ENCODE assay signal across 20 mouse cellular contexts in genomic region chr4:104275260-104275659, GRCm38 (mm10).
"Had no signal": no experiment of that assay in that cellular context is flagged by ENCODE, and none has a peak within 500 bp of the region (broad histone marks: within the 10 kb centered on the region; RNA-seq: fewer than 3 reads in every experiment).

No protein-coding gene starts in this region.

- H3K27me3 ChIP-seq: limb, embryonic 12.5 days; limb, embryonic 15.5 days; midbrain, embryonic 12.5 days; midbrain, embryonic 15.5 days; neural tube, embryonic 12.5 days; neural tube, embryonic 15.5 days had no signal

- H3K9ac ChIP-seq: limb, embryonic 12.5 days; limb, embryonic 15.5 days; liver, embryonic 14.5 days; liver, postnatal 0 days; lung, embryonic 14.5 days; midbrain, embryonic 12.5 days; midbrain, embryonic 15.5 days; neural tube, embryonic 12.5 days; neural tube, embryonic 15.5 days had no signal

- H3K4me2 ChIP-seq: limb, embryonic 12.5 days; limb, embryonic 15.5 days; liver, embryonic 11.5 days; lung, embryonic 14.5 days; midbrain, embryonic 12.5 days; midbrain, embryonic 15.5 days; neural tube, embryonic 12.5 days; neural tube, embryonic 15.5 days had no signal

- H3K9me3 ChIP-seq: limb, embryonic 12.5 days; limb, embryonic 15.5 days; midbrain, embryonic 12.5 days; midbrain, embryonic 15.5 days; neural tube, embryonic 12.5 days; neural tube, embryonic 15.5 days had no signal

- ATAC-seq: intestine, postnatal 0 days; liver, postnatal 0 days; lung, postnatal 0 days; midbrain, embryonic 15.5 days had no signal

- H3K27ac ChIP-seq: kidney, postnatal 0 days; limb, embryonic 12.5 days; limb, embryonic 15.5 days; liver, embryonic 14.5 days; macrophage; midbrain, embryonic 12.5 days; midbrain, embryonic 15.5 days; neural tube, embryonic 12.5 days; neural tube, embryonic 15.5 days; stomach, postnatal 0 days had no signal

- DNase-seq: kidney, adult 2 months; kidney, postnatal 25 days; layer of hippocampus, adult 9-11 months; liver, postnatal 0 days; lung, embryonic 14.5 days; thymus, postnatal 36 days had no signal

- H3K4me3 ChIP-seq: layer of hippocampus, adult 2 months; limb, embryonic 12.5 days; limb, embryonic 15.5 days; midbrain, embryonic 12.5 days; midbrain, embryonic 15.5 days; neural tube, embryonic 12.5 days; neural tube, embryonic 15.5 days had no signal

- H3K36me3 ChIP-seq: limb, embryonic 12.5 days; limb, embryonic 15.5 days; midbrain, embryonic 12.5 days; midbrain, embryonic 15.5 days; neural tube, embryonic 12.5 days; neural tube, embryonic 15.5 days had no signal

- H3K4me1 ChIP-seq: limb, embryonic 12.5 days; limb, embryonic 15.5 days; midbrain, embryonic 12.5 days; midbrain, embryonic 15.5 days; neural tube, embryonic 12.5 days; neural tube, embryonic 15.5 days had no signal
